Mouse (Mus musculus): Measurements from ENCODE around the gene Eif4a1. TPM values are rescaled to one million over a fixed set of nuclear protein-coding genes. Genes with fewer than 3 reads are reported as not detected.

The Eif4a1 gene
- polyA plus RNA-seq (2012; rRNA removed), result 316 and 321 TPM in 2 replicates

DNA sequence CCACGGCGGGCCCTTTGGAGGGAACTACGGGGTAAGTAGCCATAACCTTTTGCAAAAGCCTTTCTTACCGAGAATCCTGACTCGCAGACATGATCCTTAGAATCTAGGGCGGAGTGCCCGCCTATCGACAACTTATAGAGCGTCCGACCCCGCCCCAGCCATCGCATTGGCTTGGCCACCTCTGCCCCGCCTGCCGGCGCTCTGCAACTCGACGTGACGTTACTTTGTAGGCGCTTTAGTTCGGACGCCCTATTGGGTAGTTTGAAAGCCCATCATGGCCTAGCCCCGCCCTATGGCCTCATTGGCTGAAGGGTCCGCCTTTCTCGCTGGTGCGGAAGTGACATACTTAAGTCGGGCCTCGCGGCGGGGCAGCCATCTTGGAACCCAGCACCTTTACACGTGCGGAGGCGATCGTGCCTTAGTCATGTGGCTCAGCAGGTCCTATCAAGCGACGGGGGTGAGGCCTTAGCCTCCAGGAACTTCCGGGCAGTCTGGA lies at the start of gene Eif4a1:
Gene Eif4a1, minus strand, starts transcription at position 213 of the 496 bp plus-strand sequence.
- WGBS, result under 1% methylated on average over 36 of the region's 36 CpGs
- H3K27ac ChIP-seq (ENCODE audit: insufficient read depth, low read length), result peak within 1 kb of the TSS; percentile 91
- peak; percentile 85; the same call in 1 of the 2 replicates for TF ChIP-seq POLR2A (IDR thresholded peaks at IDR 0.05; ENCODE audit: borderline replicate concordance, insufficient read depth, low read length)
- TF ChIP-seq CTCF (IDR thresholded peaks at IDR 0.05; ENCODE audit: borderline replicate concordance, insufficient read depth, low read depth, low read length), result no peak

GRCm38 (mm10) chr11:69720852-69721251 lies 48.6 kb upstream of the Eif4a1 start:
- H3K4me3 ChIP-seq (replicated peaks; ENCODE audit: insufficient read depth, low read depth, low read length), result no peak overlapping the region
- no peak for DNase-seq
- no peaks in the 10 kb centered on the region for H3K27me3 ChIP-seq (ENCODE audit: control insufficient read depth, insufficient read depth, low read length)
- no peaks in the 10 kb centered on the region for H3K4me1 ChIP-seq (ENCODE audit: control insufficient read depth, insufficient read depth, low read length)
- TF ChIP-seq CTCF (IDR thresholded peaks at IDR 0.05; ENCODE audit: borderline replicate concordance, insufficient read depth, low read depth, low read length) (no peak), POLR2A (IDR thresholded peaks at IDR 0.05; ENCODE audit: borderline replicate concordance, insufficient read depth, low read length) (no peak)
- no peak overlapping the region for H3K27ac ChIP-seq (ENCODE audit: insufficient read depth, low read length)
- WGBS, result 86% methylated on average over 6 of the region's 6 CpGs

More for the DNA sequence above, at the start of gene Eif4a1:
- H3K27me3 ChIP-seq (ENCODE audit: control insufficient read depth, insufficient read depth, low read length), result no peaks in the 10 kb centered on the region
- H3K4me1 ChIP-seq (ENCODE audit: control insufficient read depth, insufficient read depth, low read length), result no peaks in the 10 kb centered on the region; the same call in 1 of the 2 replicates
- peak within 1 kb of the TSS; percentile 82 for H3K4me3 ChIP-seq (replicated peaks; ENCODE audit: insufficient read depth, low read depth, low read length)
- DNase-seq, result peak; percentile 100

DNA sequence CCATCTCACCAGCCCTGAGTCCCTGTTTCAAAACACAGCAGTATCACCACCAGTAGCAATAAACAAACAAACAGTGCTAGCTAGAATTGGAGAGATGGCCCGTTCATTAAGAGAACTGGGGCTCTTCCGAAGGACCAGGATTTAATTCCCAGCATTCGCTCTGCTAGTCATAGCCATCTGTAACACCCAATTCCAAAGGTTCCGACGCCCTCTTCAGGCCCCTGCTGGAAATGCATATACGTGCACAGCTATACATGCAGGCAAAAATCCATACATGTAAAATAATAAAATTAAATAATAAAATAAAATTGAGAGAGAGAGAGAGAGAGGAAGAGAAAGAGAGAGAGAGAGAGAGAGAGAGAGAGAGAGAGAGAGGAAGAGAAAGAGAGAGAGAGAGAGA lies 47.2 kb upstream of the Eif4a1 start:
- WGBS, result 73% methylated on average over 6 of the region's 6 CpGs
- TF ChIP-seq CTCF (IDR thresholded peaks at IDR 0.05; ENCODE audit: borderline replicate concordance, insufficient read depth, low read depth, low read length) (no peak), POLR2A (IDR thresholded peaks at IDR 0.05; ENCODE audit: borderline replicate concordance, insufficient read depth, low read length) (no peak)
- H3K4me3 ChIP-seq (replicated peaks; ENCODE audit: insufficient read depth, low read depth, low read length), result no peak overlapping the region

GRCm38 (mm10) chr11:69718661-69719060 lies 46.4 kb upstream of the Eif4a1 start:
- no peaks in the 10 kb centered on the region for H3K4me1 ChIP-seq (ENCODE audit: control insufficient read depth, insufficient read depth, low read length)
- DNase-seq, result no peak
- 56% methylated on average over 15 of the region's 15 CpGs for WGBS
- H3K27ac ChIP-seq (ENCODE audit: insufficient read depth, low read length), result no peak overlapping the region
- TF ChIP-seq CTCF (IDR thresholded peaks at IDR 0.05; ENCODE audit: borderline replicate concordance, insufficient read depth, low read depth, low read length) (no peak), POLR2A (IDR thresholded peaks at IDR 0.05; ENCODE audit: borderline replicate concordance, insufficient read depth, low read length) (no peak)
- H3K27me3 ChIP-seq (ENCODE audit: control insufficient read depth, insufficient read depth, low read length), result no peaks in the 10 kb centered on the region
- no peak overlapping the region for H3K4me3 ChIP-seq (replicated peaks; ENCODE audit: insufficient read depth, low read depth, low read length)

More for the DNA sequence above, 47.2 kb upstream of the Eif4a1 start:
- no peak for DNase-seq
- Histone ChIP-seq H3K27me3 (ENCODE audit: control insufficient read depth, insufficient read depth, low read length) (no peaks in the 10 kb centered on the region), H3K4me1 (ENCODE audit: control insufficient read depth, insufficient read depth, low read length) (no peaks in the 10 kb centered on the region), H3K27ac (ENCODE audit: insufficient read depth, low read length) (no peak overlapping the region)

DNA sequence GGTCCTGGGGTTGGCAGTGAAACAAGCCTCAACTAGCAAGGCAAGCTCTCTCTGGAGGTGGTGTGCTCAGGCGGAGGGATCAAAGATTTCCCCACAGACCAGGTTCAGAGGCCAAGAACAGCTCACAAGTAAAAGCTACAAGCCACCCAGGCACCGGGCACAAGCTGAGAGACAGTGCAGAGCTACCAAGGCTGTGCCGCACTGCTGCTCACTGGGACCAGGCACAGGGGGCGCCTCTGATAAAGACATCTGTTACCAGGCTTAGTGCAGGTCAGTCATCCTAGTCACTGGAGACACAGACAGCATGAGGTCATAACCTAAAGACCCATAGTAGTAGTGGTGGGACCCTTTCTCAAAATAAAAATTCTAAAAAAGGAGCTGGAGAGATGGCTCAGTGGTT lies 44.7 kb upstream of the Eif4a1 start:
- H3K27me3 ChIP-seq (ENCODE audit: control insufficient read depth, insufficient read depth, low read length), result no peaks in the 10 kb centered on the region
- H3K4me3 ChIP-seq (replicated peaks; ENCODE audit: insufficient read depth, low read depth, low read length), result no peak overlapping the region
- TF ChIP-seq CTCF (IDR thresholded peaks at IDR 0.05; ENCODE audit: borderline replicate concordance, insufficient read depth, low read depth, low read length), result no peak
- TF ChIP-seq POLR2A (IDR thresholded peaks at IDR 0.05; ENCODE audit: borderline replicate concordance, insufficient read depth, low read length), result no peak
- DNase-seq, result no peak
- 62% methylated on average over 4 of the region's 4 CpGs for WGBS
- no peaks in the 10 kb centered on the region for H3K4me1 ChIP-seq (ENCODE audit: control insufficient read depth, insufficient read depth, low read length)
- H3K27ac ChIP-seq (ENCODE audit: insufficient read depth, low read length), result no peak overlapping the region

DNA sequence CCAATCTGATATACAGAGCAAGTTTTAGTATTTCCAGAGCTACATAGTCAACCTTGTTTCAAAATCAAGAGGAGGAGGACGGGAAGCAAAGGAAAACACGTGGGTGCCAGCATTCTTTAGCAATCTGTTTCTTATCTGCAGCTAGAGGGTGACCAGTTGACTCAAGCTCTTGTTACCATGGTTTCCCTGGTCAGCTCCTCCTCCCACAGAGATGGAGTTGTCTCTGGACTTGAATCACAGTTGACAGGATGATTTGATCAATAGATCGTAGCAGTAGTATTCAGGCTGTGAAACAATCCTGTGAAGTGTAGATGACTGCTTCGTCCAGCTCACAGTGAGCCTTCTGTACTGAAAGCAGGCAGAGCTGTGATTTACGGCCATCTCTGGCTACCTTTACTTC lies 43.7 kb upstream of the Eif4a1 start:
- no peak for TF ChIP-seq POLR2A (IDR thresholded peaks at IDR 0.05; ENCODE audit: borderline replicate concordance, insufficient read depth, low read length)
- no peak for TF ChIP-seq CTCF (IDR thresholded peaks at IDR 0.05; ENCODE audit: borderline replicate concordance, insufficient read depth, low read depth, low read length)
- DNase-seq, result no peak
- H3K4me3 ChIP-seq (replicated peaks; ENCODE audit: insufficient read depth, low read depth, low read length), result no peak overlapping the region
- H3K27ac ChIP-seq (ENCODE audit: insufficient read depth, low read length), result no peak overlapping the region
- no peaks in the 10 kb centered on the region for H3K27me3 ChIP-seq (ENCODE audit: control insufficient read depth, insufficient read depth, low read length)
- H3K4me1 ChIP-seq (ENCODE audit: control insufficient read depth, insufficient read depth, low read length), result no peaks in the 10 kb centered on the region
- WGBS, result 43% methylated on average over 5 of the region's 5 CpGs

GRCm38 (mm10) chr11:69715482-69715881 lies 43.3 kb upstream of the Eif4a1 start:
- TF ChIP-seq CTCF (IDR thresholded peaks at IDR 0.05; ENCODE audit: borderline replicate concordance, insufficient read depth, low read depth, low read length) (peak; percentile 50; the same call in 1 of the 2 replicates), POLR2A (IDR thresholded peaks at IDR 0.05; ENCODE audit: borderline replicate concordance, insufficient read depth, low read length) (no peak)
- H3K4me1 ChIP-seq (ENCODE audit: control insufficient read depth, insufficient read depth, low read length), result 0 out of 2 replicates have a peak, but pooled peaks cover 1% of the 10 kb centered on the region
- no peak for DNase-seq
- no peak overlapping the region for H3K27ac ChIP-seq (ENCODE audit: insufficient read depth, low read length)
- no peaks in the 10 kb centered on the region for H3K27me3 ChIP-seq (ENCODE audit: control insufficient read depth, insufficient read depth, low read length)
- WGBS, result 59% methylated on average over 9 of the region's 9 CpGs
- H3K4me3 ChIP-seq (replicated peaks; ENCODE audit: insufficient read depth, low read depth, low read length), result no peak overlapping the region

DNA sequence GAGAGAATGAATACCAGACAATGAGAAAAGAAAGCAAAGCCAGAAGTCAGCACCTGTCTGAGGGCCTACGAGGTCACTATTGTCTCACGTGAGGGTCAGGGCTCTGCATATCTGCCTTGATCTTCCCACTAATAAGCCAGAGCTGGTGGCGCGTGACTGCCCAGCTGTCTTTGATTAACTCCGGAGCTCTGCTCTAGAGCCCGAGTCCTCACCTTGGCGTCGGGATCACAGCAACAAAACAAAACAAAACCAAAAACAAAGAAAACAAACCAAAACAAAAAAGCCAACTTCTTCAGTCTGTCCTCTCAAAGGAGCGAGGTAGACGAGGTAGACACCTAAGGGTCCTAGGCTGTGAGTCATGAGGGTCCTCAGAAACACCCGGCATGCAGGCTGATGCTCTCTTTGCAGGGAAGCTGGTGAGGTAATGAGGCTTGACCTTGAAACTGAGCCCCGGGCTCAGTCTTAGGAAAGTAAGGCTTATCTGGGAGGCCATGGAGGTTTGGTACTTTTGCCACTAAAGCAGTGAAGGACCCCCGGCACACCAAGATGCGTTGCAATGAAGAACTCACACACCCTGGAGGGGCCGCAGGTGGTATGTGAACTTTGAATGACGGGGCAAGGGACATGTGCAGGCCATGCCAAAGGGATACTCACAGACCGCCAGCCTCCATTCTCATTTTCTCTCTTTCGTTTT lies 42.6 kb upstream of the Eif4a1 start:
- 76% methylated on average over 18 of the region's 18 CpGs for WGBS
- H3K27me3 ChIP-seq (ENCODE audit: control insufficient read depth, insufficient read depth, low read length), result no peaks in the 10 kb centered on the region
- TF ChIP-seq POLR2A (IDR thresholded peaks at IDR 0.05; ENCODE audit: borderline replicate concordance, insufficient read depth, low read length), result no peak
- TF ChIP-seq CTCF (IDR thresholded peaks at IDR 0.05; ENCODE audit: borderline replicate concordance, insufficient read depth, low read depth, low read length), result no peak

More for the DNA sequence above, 42.6 kb upstream of the Eif4a1 start:
- H3K27ac ChIP-seq (ENCODE audit: insufficient read depth, low read length), result no peak overlapping the region
- no peak overlapping the region for H3K4me3 ChIP-seq (replicated peaks; ENCODE audit: insufficient read depth, low read depth, low read length)
- no peak for DNase-seq
- peaks cover 5% of the 10 kb centered on the region; the same call in 1 of the 2 replicates for H3K4me1 ChIP-seq (ENCODE audit: control insufficient read depth, insufficient read depth, low read length)
